Mouse (Mus musculus): Measurements from ENCODE around the gene Gm20747.
"Not testable (repeated sequence)": the region's sequence is repeated elsewhere in the genome, so short reads cannot be mapped to it uniquely, and the experiment has no call there.

The Gm20747 gene

GRCm38 (mm10) chrY:53418191-53418590, at the start of gene Gm20747:
Gene Gm20747 (minus strand): TSS chrY:53418291.
- not testable (repeated sequence) for DNase-seq
